Mouse (Mus musculus): ENCODE results near the gene Hook2. TPM values are rescaled to one million over a fixed set of nuclear protein-coding genes. Genes with fewer than 3 reads are reported as not detected.

The Hook2 gene
- polyA plus RNA-seq, 1 experiment from 2014 or later: 18.6 TPM

DNA sequence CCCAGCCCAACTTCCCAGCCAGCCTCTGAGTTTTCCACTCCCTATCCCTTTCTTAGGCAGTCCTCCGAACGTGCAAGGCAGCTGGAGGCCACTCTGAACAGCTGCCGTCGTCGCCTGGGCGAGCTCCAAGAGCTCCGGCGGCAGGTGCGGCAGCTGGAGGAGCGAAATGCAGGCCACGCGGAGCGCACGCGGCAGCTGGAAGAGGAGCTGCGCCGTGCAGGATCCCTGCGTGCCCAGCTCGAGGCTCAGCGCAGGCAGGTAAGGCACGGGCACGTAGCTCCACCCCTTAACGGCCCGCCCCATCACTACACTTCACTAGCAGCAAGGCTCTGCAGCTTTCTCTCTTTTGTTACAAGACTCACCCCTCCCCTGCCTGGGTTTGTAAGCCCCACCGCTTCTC lies 5.3 kb downstream of the Hook2 start:
- Histone ChIP-seq H3K4me2 (replicated peaks) (no peak overlapping the region; the same call in 1 of the 2 replicates), H3K4me3 (no peak overlapping the region), H3K9me3 (no peaks in the 10 kb centered on the region), H3K36me3 (peaks cover 10% of the 10 kb centered on the region), H3K9ac (0 out of 2 replicates have a peak overlapping the region, but pooled peaks have one; percentile 35), H3K27ac (no peak overlapping the region), H3K4me1 (peaks cover 23% of the 10 kb centered on the region), H3K27me3 (peaks cover 25% of the 10 kb centered on the region)
- WGBS: 23% methylated on average over 25 of the region's 25 CpGs
- ATAC-seq (ENCODE audit: low FRiP score, low read depth): no peak

DNA sequence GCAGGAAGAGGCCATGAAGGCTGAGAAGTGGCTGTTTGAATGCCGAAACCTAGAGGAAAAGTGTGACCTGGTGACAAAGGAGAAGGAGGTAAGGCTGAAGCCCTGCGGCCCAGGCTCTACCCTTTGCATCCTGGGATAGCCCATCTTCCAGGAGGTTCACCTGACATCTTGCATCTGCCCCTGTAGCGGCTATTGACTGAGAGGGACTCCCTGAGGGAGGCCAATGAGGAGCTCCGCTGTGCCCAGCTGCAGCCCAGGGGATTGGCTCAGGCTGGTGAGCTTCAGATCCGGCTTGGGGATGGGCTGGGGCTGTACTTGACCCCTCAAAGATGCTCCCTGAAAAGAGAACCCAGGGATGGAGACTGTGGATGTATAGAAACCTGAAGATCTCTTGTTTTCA lies 6.6 kb downstream of the Hook2 start:
- H3K27me3 ChIP-seq: peaks cover 25% of the 10 kb centered on the region
- peaks cover 15% of the 10 kb centered on the region; the same call in 1 of the 2 replicates for H3K4me1 ChIP-seq
- H3K4me3 ChIP-seq: no peak overlapping the region
- no peak overlapping the region for H3K27ac ChIP-seq
- no peak overlapping the region for H3K4me2 ChIP-seq (replicated peaks)
- H3K36me3 ChIP-seq: peaks cover 10% of the 10 kb centered on the region
- WGBS: 82% methylated on average over 5 of the region's 5 CpGs
- H3K9me3 ChIP-seq: no peaks in the 10 kb centered on the region
- H3K9ac ChIP-seq: no peak overlapping the region
- no peak for ATAC-seq (ENCODE audit: low FRiP score, low read depth)

DNA sequence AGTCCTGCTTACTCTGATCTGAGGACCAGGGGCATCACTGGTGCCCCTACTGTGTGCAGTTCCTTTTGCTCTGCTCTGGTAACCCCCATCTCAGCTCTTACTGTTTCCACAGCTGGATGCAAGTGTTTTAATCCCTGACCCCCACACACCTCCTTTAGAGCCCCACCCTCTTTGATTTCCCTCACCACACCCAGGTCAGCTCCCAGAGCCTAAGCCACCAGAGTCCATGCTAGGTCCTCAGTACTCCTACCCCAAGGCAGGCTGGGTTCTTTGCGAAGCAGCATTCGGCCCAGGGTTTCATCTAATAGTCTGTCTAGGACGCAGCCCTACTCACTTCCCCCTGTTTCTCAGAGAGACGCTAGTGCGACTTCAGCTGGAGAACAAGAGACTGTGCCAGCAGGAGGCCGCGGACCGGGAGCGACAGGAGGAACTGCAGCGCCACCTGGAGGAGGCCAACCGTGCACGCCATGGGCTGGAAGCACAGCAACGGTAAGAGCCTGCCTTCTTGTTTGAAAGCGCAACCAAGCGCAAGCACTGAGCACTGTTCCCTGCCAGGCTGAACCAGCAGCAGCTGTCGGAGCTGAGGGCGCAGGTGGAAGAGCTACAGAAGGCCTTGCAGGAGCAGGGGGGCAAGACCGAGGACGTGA lies 7.4 kb downstream of the Hook2 start:
- peak overlapping the region; percentile 36 for H3K4me2 ChIP-seq (replicated peaks)
- no peak overlapping the region for H3K27ac ChIP-seq
- peaks cover 15% of the 10 kb centered on the region; the same call in 1 of the 2 replicates for H3K4me1 ChIP-seq
- no peak overlapping the region for H3K4me3 ChIP-seq
- peak overlapping the region; percentile 48 for H3K9ac ChIP-seq
- H3K9me3 ChIP-seq: no peaks in the 10 kb centered on the region
- peaks cover 25% of the 10 kb centered on the region for H3K27me3 ChIP-seq
- 8% methylated on average over 19 of the region's 19 CpGs for WGBS
- H3K36me3 ChIP-seq: peaks cover 15% of the 10 kb centered on the region
- ATAC-seq (ENCODE audit: low FRiP score, low read depth): peak; percentile 78

DNA sequence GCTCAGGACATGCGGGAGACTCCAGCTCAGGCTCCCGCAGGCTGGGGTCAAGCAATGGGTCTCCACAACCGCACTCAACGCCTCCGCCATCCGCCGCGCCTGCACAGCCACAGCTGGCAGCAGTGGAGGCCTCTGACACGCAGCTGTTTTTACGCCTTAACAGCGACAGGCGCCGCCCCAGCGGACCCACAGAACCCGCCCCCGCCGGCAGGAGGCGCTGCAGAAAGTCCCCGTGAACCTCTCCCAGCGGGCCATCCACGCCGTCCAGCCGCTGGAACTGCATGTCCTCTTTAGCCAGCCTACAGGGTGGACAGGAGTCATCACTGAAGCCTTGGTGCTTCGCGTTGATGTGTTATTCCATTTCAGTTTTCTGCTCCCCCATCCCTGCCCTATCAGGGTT lies 17.3 kb downstream of the Hook2 start:
- Histone ChIP-seq H3K36me3 (peaks cover 3% of the 10 kb centered on the region; the same call in 1 of the 2 replicates), H3K4me1 (no peaks in the 10 kb centered on the region), H3K9me3 (no peaks in the 10 kb centered on the region), H3K4me3 (no peak overlapping the region), H3K27me3 (peaks cover 56% of the 10 kb centered on the region), H3K27ac (no peak overlapping the region), H3K9ac (no peak overlapping the region), H3K4me2 (replicated peaks) (no peak overlapping the region)
- 16% methylated on average over 25 of the region's 25 CpGs for WGBS
- ATAC-seq (ENCODE audit: low FRiP score, low read depth): no peak; the same call in 1 of the 2 replicates

DNA sequence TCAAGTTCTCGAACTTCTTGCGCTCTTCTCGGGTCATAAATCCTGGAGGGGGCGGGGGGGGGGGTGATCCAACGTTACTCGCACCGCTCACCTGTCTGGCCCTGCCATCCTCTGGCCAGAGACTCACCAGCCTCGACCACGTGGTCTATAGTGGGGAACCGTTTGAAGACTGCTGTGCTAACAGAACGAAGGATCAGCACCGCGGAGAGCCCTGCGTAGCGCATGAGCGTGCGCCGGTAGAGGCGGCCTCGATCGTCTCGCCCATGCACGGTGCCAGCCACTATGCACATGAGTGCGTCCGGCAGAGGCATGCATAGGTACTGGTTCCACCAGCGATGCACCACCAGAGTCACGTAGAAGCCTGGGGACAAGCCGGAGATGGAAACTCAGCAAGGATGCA lies 20.8 kb downstream of the Hook2 start:
- no peak for ATAC-seq (ENCODE audit: low FRiP score, low read depth)
- 12% methylated on average over 28 of the region's 28 CpGs for WGBS
- Histone ChIP-seq H3K4me3 (no peak overlapping the region), H3K27ac (no peak overlapping the region), H3K9me3 (no peaks in the 10 kb centered on the region), H3K36me3 (no peaks in the 10 kb centered on the region), H3K4me2 (replicated peaks) (no peak overlapping the region), H3K9ac (no peak overlapping the region; the same call in 1 of the 2 replicates), H3K27me3 (peaks cover 80% of the 10 kb centered on the region), H3K4me1 (peaks cover 5% of the 10 kb centered on the region)

DNA sequence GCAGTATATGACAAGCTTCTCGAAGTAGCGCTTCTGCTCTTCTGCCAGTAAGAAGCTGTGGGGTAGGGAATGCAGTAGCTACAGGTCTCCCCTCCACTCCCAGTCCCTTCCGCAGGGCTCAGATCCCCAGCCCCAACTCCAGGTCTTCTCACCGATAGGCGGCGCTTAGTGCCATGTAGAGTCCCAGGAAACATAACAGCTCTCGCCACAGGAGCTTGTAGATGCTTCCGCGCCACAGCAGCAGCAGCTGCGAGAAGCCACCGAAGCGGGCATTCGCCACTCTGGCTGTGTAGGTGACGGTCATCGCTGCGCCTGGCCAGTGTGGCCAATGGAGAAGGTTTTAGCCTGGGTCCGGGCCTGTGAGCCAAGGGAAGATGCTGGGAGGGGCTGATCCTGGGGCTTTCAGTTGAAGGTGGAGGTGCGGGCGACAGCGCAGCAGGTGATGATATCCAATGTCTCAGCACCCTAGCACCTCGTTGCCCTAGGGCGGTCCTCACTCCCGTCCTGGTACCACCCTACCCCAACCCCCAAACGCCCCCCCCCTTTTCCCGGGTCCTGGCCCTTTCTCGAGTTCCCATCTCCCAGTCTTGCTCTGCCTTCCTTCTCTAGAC lies 22.9 kb downstream of the Hook2 start:
- H3K27me3 ChIP-seq: peaks cover 62% of the 10 kb centered on the region
- peak overlapping the region; percentile 63 for H3K4me2 ChIP-seq (replicated peaks)
- no peak overlapping the region for H3K27ac ChIP-seq
- no peaks in the 10 kb centered on the region for H3K9me3 ChIP-seq
- peak overlapping the region; percentile 30 for H3K4me3 ChIP-seq
- peaks cover 14% of the 10 kb centered on the region for H3K36me3 ChIP-seq
- H3K9ac ChIP-seq: peak overlapping the region; percentile 48; the same call in 1 of the 2 replicates
- peaks cover 5% of the 10 kb centered on the region for H3K4me1 ChIP-seq
- 6% methylated on average over 25 of the region's 26 CpGs for WGBS
- ATAC-seq (ENCODE audit: low FRiP score, low read depth): no peak

DNA sequence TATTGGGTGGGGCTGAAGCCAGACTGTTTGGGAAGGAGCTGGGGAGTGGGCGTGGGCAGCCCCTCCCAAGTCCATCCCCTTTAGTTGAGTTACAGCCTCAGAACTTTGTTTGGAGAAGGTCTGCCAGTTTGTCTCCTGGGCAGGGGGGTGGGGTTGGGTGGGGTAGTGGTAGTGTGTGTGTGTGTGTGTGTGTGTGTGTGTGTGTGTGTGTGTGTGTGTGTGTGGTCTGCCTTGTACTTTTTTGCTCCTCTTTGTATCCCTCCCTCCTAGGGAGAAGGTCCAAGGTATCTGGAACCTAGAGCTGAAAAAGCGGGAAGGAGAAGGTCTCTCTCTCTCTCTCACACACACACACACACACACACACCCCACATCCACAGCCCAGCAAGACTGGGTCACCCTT lies 24.0 kb downstream of the Hook2 start, which contains the start of gene Best2:
TSS of gene Best2 (minus strand) at position 101 of the 400 bp plus-strand sequence.
- H3K9ac ChIP-seq: peak within 1 kb of the TSS; percentile 48; the same call in 1 of the 2 replicates
- H3K27ac ChIP-seq: no peak within 1 kb of the TSS
- WGBS: 51% methylated on average over 2 of the region's 2 CpGs

DNA sequence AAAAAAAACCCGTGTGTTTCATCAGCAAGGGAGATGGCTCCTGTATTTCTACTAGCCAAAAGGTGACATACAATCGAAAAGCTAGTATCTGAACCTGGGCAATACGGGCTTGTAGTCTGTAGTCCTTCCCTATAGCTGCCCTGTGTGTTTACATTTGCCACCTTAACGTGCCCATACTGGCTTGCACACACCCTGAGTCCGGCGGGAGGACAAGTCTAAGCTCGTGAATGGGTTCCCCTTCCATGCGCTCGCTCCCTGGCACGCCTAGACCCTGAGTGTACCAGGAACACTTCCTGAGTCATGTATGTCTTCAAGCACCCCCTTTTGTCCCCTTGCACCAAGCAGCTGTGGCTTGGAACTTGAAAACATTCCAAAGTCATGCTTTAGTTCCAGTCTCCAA lies 26.3 kb downstream of the Hook2 start:
- Histone ChIP-seq H3K4me2 (replicated peaks) (no peak overlapping the region), H3K36me3 (peaks cover 47% of the 10 kb centered on the region), H3K27me3 (peaks cover 33% of the 10 kb centered on the region), H3K9ac (no peak overlapping the region), H3K27ac (no peak overlapping the region), H3K4me1 (peaks cover 5% of the 10 kb centered on the region), H3K4me3 (no peak overlapping the region), H3K9me3 (no peaks in the 10 kb centered on the region)
- no peak for ATAC-seq (ENCODE audit: low FRiP score, low read depth)
- WGBS: 67% methylated on average over 10 of the region's 10 CpGs

More for the DNA sequence above, 24.0 kb downstream of the Hook2 start, which contains the start of gene Best2:
- peaks cover 51% of the 10 kb centered on the region for H3K27me3 ChIP-seq
- peaks cover 5% of the 10 kb centered on the region for H3K4me1 ChIP-seq
- peak within 1 kb of the TSS; percentile 63 for H3K4me2 ChIP-seq (replicated peaks)
- no peaks in the 10 kb centered on the region for H3K9me3 ChIP-seq
- H3K4me3 ChIP-seq: peak within 1 kb of the TSS; percentile 30
- ATAC-seq (ENCODE audit: low FRiP score, low read depth): no peak
- H3K36me3 ChIP-seq: peaks cover 25% of the 10 kb centered on the region

DNA sequence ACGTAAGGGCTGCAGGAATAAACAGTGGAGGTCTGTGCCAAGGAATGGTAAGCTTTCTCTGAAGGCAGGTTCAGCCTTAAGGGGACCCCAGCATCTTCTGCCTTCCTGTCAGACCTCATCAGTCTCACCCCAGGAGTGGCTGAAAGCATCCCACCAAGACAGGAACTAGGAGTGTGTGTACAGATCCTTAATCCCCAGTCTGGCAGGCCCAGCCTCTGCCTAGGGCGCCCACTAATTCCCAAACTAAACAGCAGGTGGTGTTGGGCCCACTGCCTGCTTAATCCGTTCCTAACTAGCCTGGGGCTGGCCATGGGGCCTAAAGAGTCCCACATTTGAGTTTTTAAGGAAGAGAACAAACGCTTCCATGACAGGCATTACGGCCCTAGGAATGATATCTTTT lies 26.8 kb downstream of the Hook2 start:
- Histone ChIP-seq H3K27ac (no peak overlapping the region), H3K4me3 (no peak overlapping the region), H3K4me1 (peaks cover 5% of the 10 kb centered on the region), H3K27me3 (peaks cover 29% of the 10 kb centered on the region), H3K9ac (no peak overlapping the region), H3K36me3 (peaks cover 52% of the 10 kb centered on the region), H3K4me2 (replicated peaks) (no peak overlapping the region), H3K9me3 (no peaks in the 10 kb centered on the region)
- ATAC-seq (ENCODE audit: low FRiP score, low read depth): no peak
- WGBS: 57% methylated on average over 5 of the region's 5 CpGs

DNA sequence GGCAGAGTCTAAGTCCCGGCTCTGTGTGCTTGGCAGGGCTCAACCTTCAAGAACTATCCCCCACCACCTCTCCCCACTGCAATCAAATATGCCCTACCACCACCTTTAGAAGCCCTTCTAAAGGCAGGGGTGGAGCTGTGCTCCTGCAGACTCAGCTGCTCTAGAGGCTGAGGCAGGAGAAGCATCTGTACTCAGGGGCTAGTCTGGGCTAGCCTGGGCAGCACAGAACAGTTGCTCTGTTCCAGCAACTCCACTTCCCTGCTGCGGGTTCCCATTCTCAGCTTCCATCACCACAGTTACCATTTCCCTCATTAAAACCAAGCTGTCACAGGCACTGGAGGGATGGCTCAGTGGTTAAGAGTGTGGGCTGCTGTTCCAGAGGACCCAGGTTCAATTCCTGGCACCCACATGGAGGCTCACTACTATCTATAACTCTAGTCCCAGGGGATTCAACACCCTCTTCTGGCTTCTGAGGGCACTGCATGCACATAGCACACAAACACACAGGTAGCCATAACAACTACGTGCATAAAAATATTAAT lies 31.2 kb downstream of the Hook2 start:
- no peak overlapping the region for H3K9ac ChIP-seq
- peaks cover 70% of the 10 kb centered on the region for H3K36me3 ChIP-seq
- H3K27ac ChIP-seq: no peak overlapping the region
- no peak overlapping the region for H3K4me2 ChIP-seq (replicated peaks)
- H3K4me1 ChIP-seq: peaks cover 18% of the 10 kb centered on the region
- ATAC-seq (ENCODE audit: low FRiP score, low read depth): no peak
- no peak overlapping the region for H3K4me3 ChIP-seq
- H3K27me3 ChIP-seq: no peaks in the 10 kb centered on the region
- no peaks in the 10 kb centered on the region for H3K9me3 ChIP-seq
- WGBS: 95% methylated on average over 3 of the region's 3 CpGs

DNA sequence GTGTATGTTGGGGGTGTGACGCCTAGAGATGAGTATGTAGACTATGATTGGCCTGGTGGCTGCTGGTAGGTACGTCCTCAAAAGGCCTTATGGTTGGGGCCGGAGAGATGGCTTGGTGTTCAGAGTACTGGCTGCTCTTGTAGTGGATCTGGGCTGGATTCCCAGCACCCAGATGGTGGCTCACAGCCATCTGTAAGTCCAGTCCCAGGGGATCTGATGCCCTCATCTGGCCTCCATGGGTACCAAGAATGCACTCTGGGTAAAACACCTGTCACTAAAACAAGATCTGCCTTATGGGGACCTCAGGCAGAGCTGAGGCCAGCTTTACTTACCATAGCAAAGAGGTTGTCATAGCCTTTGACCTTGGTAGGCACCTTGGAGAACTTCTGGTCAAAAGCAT lies 33.4 kb downstream of the Hook2 start:
- ATAC-seq (ENCODE audit: low FRiP score, low read depth): no peak
- H3K4me1 ChIP-seq: peaks cover 29% of the 10 kb centered on the region
- peaks cover 51% of the 10 kb centered on the region for H3K36me3 ChIP-seq
- no peaks in the 10 kb centered on the region for H3K9me3 ChIP-seq
- WGBS: 95% methylated on average over 3 of the region's 3 CpGs
- H3K27me3 ChIP-seq: no peaks in the 10 kb centered on the region
- peak overlapping the region; percentile 99 for H3K4me3 ChIP-seq
- H3K27ac ChIP-seq: no peak overlapping the region
- H3K4me2 ChIP-seq (replicated peaks): peak overlapping the region; percentile 94
- H3K9ac ChIP-seq: no peak overlapping the region
